Mouse (Mus musculus): ENCODE results near the gene Lsm3. TPM values are rescaled to one million over a fixed set of nuclear protein-coding genes. Genes with fewer than 3 reads are reported as not detected.

Gene Lsm3
- polyA plus RNA-seq, 1 experiment, result 46.1 TPM

DNA sequence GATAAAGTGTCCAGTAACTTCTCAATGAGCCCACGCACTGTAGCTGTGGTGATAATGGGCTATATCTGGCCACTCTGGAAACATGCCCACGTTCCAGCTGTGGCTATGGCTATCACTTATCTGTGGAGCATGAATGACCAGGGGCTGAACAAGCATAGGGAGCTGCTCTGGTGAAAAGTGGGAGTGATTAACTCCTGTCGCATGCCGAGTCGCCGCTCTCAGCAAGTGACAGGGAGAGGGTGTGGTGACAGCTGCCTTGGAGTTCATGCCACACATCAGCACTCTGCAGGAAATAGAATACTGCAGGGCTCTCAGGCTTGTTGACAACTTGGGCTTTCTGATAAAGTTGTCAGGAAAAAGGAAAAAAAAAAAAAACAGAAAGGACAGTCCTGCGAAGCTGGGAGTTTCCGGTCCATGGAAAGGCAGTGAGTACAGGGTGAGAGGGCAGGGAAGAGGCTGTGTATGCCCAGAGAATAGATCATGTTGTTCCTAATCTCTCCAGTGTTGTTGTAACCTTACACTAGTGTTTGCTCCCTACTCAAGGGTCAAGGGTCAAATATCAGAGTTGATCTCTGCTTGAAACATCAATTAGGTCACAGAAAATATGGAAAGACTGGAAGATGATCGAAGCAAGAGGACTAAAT, 30.6 kb downstream of the Lsm3 start:
- H3K4me1 ChIP-seq (replicated peaks; ENCODE audit: control insufficient read depth, insufficient read depth, low read length), result no peaks in the 10 kb centered on the region
- H3K36me3 ChIP-seq (ENCODE audit: control insufficient read depth, insufficient read depth, low read length), result no peaks in the 10 kb centered on the region
- H3K27me3 ChIP-seq (ENCODE audit: control insufficient read depth, insufficient read depth, low read length), result no peaks in the 10 kb centered on the region
- no peak for DNase-seq
- TF ChIP-seq POLR2A (IDR thresholded peaks at IDR 0.05; ENCODE audit: control insufficient read depth, extremely low read depth, insufficient read depth, low read length, poor library complexity), result no peak
- no peak for TF ChIP-seq CTCF (IDR thresholded peaks at IDR 0.05; ENCODE audit: borderline replicate concordance, control insufficient read depth, extremely low read depth, insufficient read depth, low read length, poor library complexity)
- no peak overlapping the region for H3K4me3 ChIP-seq (ENCODE audit: control insufficient read depth, insufficient read depth, low read length)
- no peak overlapping the region for H3K27ac ChIP-seq (ENCODE audit: control insufficient read depth, insufficient read depth, low read length)
- 72% methylated on average over 9 of the region's 9 CpGs for WGBS

DNA sequence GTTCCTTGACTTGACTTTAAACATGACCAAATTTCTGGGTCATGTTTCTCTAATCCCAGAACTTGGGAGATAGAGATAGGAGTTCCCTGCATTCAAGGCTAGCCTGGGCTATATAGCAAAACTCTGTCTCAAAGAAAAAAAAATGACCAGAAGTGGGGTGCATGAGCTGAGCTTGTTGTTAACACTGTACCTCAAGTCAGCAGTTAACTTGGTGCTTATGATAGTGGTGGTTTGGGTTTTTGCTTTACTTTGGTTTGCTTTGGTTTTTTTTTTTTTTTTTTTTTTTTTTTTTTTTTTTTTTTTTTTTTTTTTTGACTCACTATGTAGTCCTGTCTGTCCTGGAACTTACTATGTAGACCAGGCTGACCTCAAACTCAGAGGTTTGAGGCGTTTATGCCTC, 31.6 kb downstream of the Lsm3 start:
- Histone ChIP-seq H3K4me1 (replicated peaks; ENCODE audit: control insufficient read depth, insufficient read depth, low read length) (no peaks in the 10 kb centered on the region), H3K4me3 (ENCODE audit: control insufficient read depth, insufficient read depth, low read length) (no peak overlapping the region), H3K36me3 (ENCODE audit: control insufficient read depth, insufficient read depth, low read length) (no peaks in the 10 kb centered on the region), H3K27ac (ENCODE audit: control insufficient read depth, insufficient read depth, low read length) (no peak overlapping the region), H3K27me3 (ENCODE audit: control insufficient read depth, insufficient read depth, low read length) (no peaks in the 10 kb centered on the region)
- DNase-seq, result no peak
- TF ChIP-seq CTCF (IDR thresholded peaks at IDR 0.05; ENCODE audit: borderline replicate concordance, control insufficient read depth, extremely low read depth, insufficient read depth, low read length, poor library complexity) (no peak), POLR2A (IDR thresholded peaks at IDR 0.05; ENCODE audit: control insufficient read depth, extremely low read depth, insufficient read depth, low read length, poor library complexity) (no peak)
- WGBS, result 86% methylated on average over 1 of the region's 1 CpGs

DNA sequence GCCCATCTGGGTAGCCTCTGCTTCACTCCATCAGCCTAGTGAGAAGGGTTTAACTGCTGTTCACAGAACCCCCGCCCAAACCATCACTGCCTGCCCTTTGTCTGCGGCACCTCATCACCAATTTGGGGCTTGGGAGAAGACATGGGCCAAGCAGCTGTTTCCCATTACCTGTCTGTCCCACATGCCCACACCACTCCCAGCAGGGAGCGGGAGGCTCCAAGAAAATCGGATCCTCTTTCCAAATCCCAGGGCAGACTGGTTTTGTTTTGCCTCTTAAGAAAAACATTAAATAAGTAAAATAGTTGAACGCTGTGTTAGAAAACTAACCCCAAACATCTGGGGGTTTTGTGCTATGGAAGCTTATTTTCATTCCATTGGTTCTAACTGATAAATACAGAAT, 33.9 kb downstream of the Lsm3 start:
- no peak for DNase-seq
- TF ChIP-seq CTCF (IDR thresholded peaks at IDR 0.05; ENCODE audit: borderline replicate concordance, control insufficient read depth, extremely low read depth, insufficient read depth, low read length, poor library complexity), result no peak
- TF ChIP-seq POLR2A (IDR thresholded peaks at IDR 0.05; ENCODE audit: control insufficient read depth, extremely low read depth, insufficient read depth, low read length, poor library complexity), result no peak
- H3K36me3 ChIP-seq (ENCODE audit: control insufficient read depth, insufficient read depth, low read length), result no peaks in the 10 kb centered on the region
- no peak overlapping the region for H3K27ac ChIP-seq (ENCODE audit: control insufficient read depth, insufficient read depth, low read length)
- H3K4me1 ChIP-seq (replicated peaks; ENCODE audit: control insufficient read depth, insufficient read depth, low read length), result no peaks in the 10 kb centered on the region
- no peak overlapping the region for H3K4me3 ChIP-seq (ENCODE audit: control insufficient read depth, insufficient read depth, low read length)
- no peaks in the 10 kb centered on the region for H3K27me3 ChIP-seq (ENCODE audit: control insufficient read depth, insufficient read depth, low read length)
- WGBS, result 92% methylated on average over 5 of the region's 5 CpGs

GRCm38 (mm10) chr6:91551671-91552070, 35.9 kb downstream of the Lsm3 start:
- H3K27me3 ChIP-seq (ENCODE audit: control insufficient read depth, insufficient read depth, low read length), result no peaks in the 10 kb centered on the region
- H3K4me1 ChIP-seq (replicated peaks; ENCODE audit: control insufficient read depth, insufficient read depth, low read length), result no peaks in the 10 kb centered on the region
- TF ChIP-seq CTCF (IDR thresholded peaks at IDR 0.05; ENCODE audit: borderline replicate concordance, control insufficient read depth, extremely low read depth, insufficient read depth, low read length, poor library complexity), result no peak
- no peak for DNase-seq
- WGBS, result 98% methylated on average over 3 of the region's 3 CpGs
- H3K36me3 ChIP-seq (ENCODE audit: control insufficient read depth, insufficient read depth, low read length), result no peaks in the 10 kb centered on the region
- no peak overlapping the region for H3K4me3 ChIP-seq (ENCODE audit: control insufficient read depth, insufficient read depth, low read length)
- H3K27ac ChIP-seq (ENCODE audit: control insufficient read depth, insufficient read depth, low read length), result no peak overlapping the region

- H3K4me3 ChIP-seq (ENCODE audit: control insufficient read depth, insufficient read depth, low read length), result no peak overlapping the region
- WGBS, result 72% methylated on average over 3 of the region's 3 CpGs
- no peak for DNase-seq
- TF ChIP-seq POLR2A (IDR thresholded peaks at IDR 0.05; ENCODE audit: control insufficient read depth, extremely low read depth, insufficient read depth, low read length, poor library complexity) (no peak), CTCF (IDR thresholded peaks at IDR 0.05; ENCODE audit: borderline replicate concordance, control insufficient read depth, extremely low read depth, insufficient read depth, low read length, poor library complexity) (no peak)
- no peak overlapping the region for H3K27ac ChIP-seq (ENCODE audit: control insufficient read depth, insufficient read depth, low read length)
- H3K27me3 ChIP-seq (ENCODE audit: control insufficient read depth, insufficient read depth, low read length), result no peaks in the 10 kb centered on the region
- H3K36me3 ChIP-seq (ENCODE audit: control insufficient read depth, insufficient read depth, low read length), result no peaks in the 10 kb centered on the region
- no peaks in the 10 kb centered on the region for H3K4me1 ChIP-seq (replicated peaks; ENCODE audit: control insufficient read depth, insufficient read depth, low read length)
Observed at GRCm38 (mm10) chr6:91552693-91553092, 37.0 kb downstream of the Lsm3 start.

GRCm38 (mm10) chr6:91558565-91558964, 42.8 kb downstream of the Lsm3 start:
- WGBS, result 84% methylated on average over 1 of the region's 1 CpGs
- H3K4me3 ChIP-seq (ENCODE audit: control insufficient read depth, insufficient read depth, low read length), result no peak overlapping the region
- DNase-seq, result no peak
- no peaks in the 10 kb centered on the region for H3K4me1 ChIP-seq (replicated peaks; ENCODE audit: control insufficient read depth, insufficient read depth, low read length)
- no peaks in the 10 kb centered on the region for H3K27me3 ChIP-seq (ENCODE audit: control insufficient read depth, insufficient read depth, low read length)
- H3K27ac ChIP-seq (ENCODE audit: control insufficient read depth, insufficient read depth, low read length), result no peak overlapping the region
- no peaks in the 10 kb centered on the region for H3K36me3 ChIP-seq (ENCODE audit: control insufficient read depth, insufficient read depth, low read length)
- no peak for TF ChIP-seq POLR2A (IDR thresholded peaks at IDR 0.05; ENCODE audit: control insufficient read depth, extremely low read depth, insufficient read depth, low read length, poor library complexity)
- no peak for TF ChIP-seq CTCF (IDR thresholded peaks at IDR 0.05; ENCODE audit: borderline replicate concordance, control insufficient read depth, extremely low read depth, insufficient read depth, low read length, poor library complexity)

DNA sequence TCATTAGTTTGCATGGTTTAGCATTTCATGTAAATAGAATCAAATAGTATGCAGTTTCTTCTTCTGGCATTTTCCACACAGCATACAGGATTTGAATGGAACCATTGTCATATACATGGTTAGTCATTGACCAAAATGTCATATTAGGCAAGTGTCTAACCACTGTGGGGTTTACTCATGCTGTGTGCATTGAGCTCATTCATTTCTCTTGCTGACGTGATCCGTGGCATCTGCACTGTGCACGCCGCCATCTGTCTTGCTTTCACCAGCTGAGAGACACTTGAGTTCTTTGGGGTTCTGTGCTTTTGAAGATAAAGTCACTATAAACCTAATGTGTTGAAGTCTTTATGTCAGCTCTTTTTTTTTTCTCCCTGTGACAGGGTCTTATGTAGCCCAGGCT, 43.6 kb downstream of the Lsm3 start:
- TF ChIP-seq POLR2A (IDR thresholded peaks at IDR 0.05; ENCODE audit: control insufficient read depth, extremely low read depth, insufficient read depth, low read length, poor library complexity) (no peak), CTCF (IDR thresholded peaks at IDR 0.05; ENCODE audit: borderline replicate concordance, control insufficient read depth, extremely low read depth, insufficient read depth, low read length, poor library complexity) (no peak)
- H3K27me3 ChIP-seq (ENCODE audit: control insufficient read depth, insufficient read depth, low read length), result no peaks in the 10 kb centered on the region
- no peak overlapping the region for H3K27ac ChIP-seq (ENCODE audit: control insufficient read depth, insufficient read depth, low read length)
- no peaks in the 10 kb centered on the region for H3K36me3 ChIP-seq (ENCODE audit: control insufficient read depth, insufficient read depth, low read length)
- no peak for DNase-seq
- WGBS, result 91% methylated on average over 4 of the region's 4 CpGs
- no peak overlapping the region for H3K4me3 ChIP-seq (ENCODE audit: control insufficient read depth, insufficient read depth, low read length)
- H3K4me1 ChIP-seq (replicated peaks; ENCODE audit: control insufficient read depth, insufficient read depth, low read length), result no peaks in the 10 kb centered on the region
